Mouse (Mus musculus) lung, postnatal 0 days (tissue): ENCODE measurements around the gene Rbms1. TPM values are rescaled to one million over a fixed set of nuclear protein-coding genes. Genes with fewer than 3 reads are reported as not detected.

ENCODE experiments used
- ATAC-seq: fragments of 200-750 bp; cut with Nextera tagmentation; 2 replicates; pipeline ENCODE4 v1.8.0; 2017; ENCODE audit warnings: moderate library complexity
- DNase-seq: peaks from one replicate; pipeline ENCODE4 v3.0.0-alpha.2; 2016; ENCODE audit warnings: low spot score
- H3K27ac ChIP-seq: fragments of 300-500 bp; sonication (generic); 2 replicates; pipeline ENCODE4 v1.5.1; 2014; ENCODE audit warnings: antibody characterized with exemption, mild to moderate bottlenecking, low read length, mixed read lengths
- H3K27me3 ChIP-seq: fragments of 300-500 bp; sonication (generic); replicated peaks from 2 replicates; pipeline ENCODE4 v1.6.1; 2014; ENCODE audit warnings: low read length, mixed read lengths; ENCODE audit not compliant: insufficient read depth
- H3K36me3 ChIP-seq: fragments of 300-500 bp; sonication (generic); 2 replicates; pipeline ENCODE4 v1.6.1; 2014; ENCODE audit warnings: low read length, mixed read lengths; ENCODE audit not compliant: insufficient read depth
- H3K4me1 ChIP-seq: fragments of 300-500 bp; sonication (generic); 2 replicates; pipeline ENCODE4 v1.6.1; 2014; ENCODE audit warnings: antibody characterized with exemption, low read depth, low read length, mixed read lengths; ENCODE audit not compliant: insufficient read depth
- H3K4me2 ChIP-seq: fragments of 300-500 bp; sonication (generic); replicated peaks from 2 replicates; pipeline ENCODE4 v1.6.1; 2014; ENCODE audit warnings: low read depth, mild to moderate bottlenecking, low read length, moderate library complexity, mixed read lengths
- H3K4me3 ChIP-seq: fragments of 300-500 bp; sonication (generic); 2 replicates; pipeline ENCODE4 v1.5.1; 2014; ENCODE audit warnings: low read depth, low read length
- H3K9ac ChIP-seq: fragments of 300-500 bp; sonication (generic); replicated peaks from 2 replicates; pipeline ENCODE4 v1.6.1; 2014; ENCODE audit warnings: low read depth, mild to moderate bottlenecking
- H3K9me3 ChIP-seq: fragments of 300-500 bp; sonication (generic); 2 replicates; pipeline ENCODE4 v1.6.1; 2016; ENCODE audit warnings: low read length, mixed read lengths
- CTCF ChIP-seq: IDR thresholded peaks from 2 replicates; pipeline ENCODE4 v1.5.1; 2016; ENCODE audit warnings: antibody characterized with exemption, mild to moderate bottlenecking
- EP300 ChIP-seq: IDR thresholded peaks from 2 replicates; pipeline ENCODE4 v1.6.1; 2016; ENCODE audit warnings: antibody characterized with exemption, mild to moderate bottlenecking, control low read depth
- WGBS: fragments of 180-500 bp; shearing (Covaris S2); extraction: QIAGEN DNeasy Blood & Tissue Kit; methylation state at CpG from one replicate; pipeline ENCODE4 v1.1.7; 2014; 5-methylcytosine and 5-hydroxymethylcytosine counted together
- polyA plus RNA-seq: library from polyadenylated mRNA; unstranded; fragments of >200 nt; fragmentation: Nextera tagmentation; extraction: Ambion mirVana; gene quantifications from 2 replicates; pipeline ENCODE4 v1.2.1, GENCODE M21; 2015

Gene Rbms1
- polyA plus RNA-seq, 1 experiment from 2014 or later, result 156 TPM

DNA sequence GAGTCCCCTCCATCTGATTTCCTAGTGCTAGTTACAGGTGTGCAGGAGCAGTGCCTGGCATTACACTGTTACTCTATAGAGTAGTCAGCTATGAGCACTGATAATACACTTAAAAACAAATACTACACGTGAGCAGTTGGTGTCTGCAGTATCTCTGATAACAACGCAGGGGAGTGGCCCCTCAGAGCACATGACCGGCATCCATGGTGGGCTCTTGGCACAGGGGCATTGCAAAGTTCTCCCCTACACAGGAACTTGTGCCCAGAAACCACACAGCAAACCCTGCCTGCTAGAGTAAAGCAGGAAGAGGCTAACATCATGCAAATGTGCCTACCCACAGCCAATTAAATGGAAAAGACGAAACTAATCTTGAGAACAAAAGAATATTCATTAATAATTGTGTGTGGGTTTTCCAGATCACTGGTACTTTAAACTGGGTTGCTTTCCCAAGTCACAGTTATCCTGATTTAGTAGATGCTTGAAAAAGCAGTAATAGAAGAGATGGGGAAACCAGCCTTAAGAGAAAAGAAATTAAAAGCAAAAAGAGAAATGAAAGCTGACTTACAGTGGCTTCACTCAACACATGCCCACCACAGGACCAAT, 94.8 kb downstream of the Rbms1 start:
- ATAC-seq (no peak), DNase-seq (no peak)
- H3K27ac ChIP-seq, result no peak overlapping the region
- no peak for TF ChIP-seq EP300
- TF ChIP-seq CTCF, result no peak
- WGBS, result 64% methylated on average over 4 of the region's 4 CpGs
- H3K27me3 ChIP-seq, result no peaks in the 10 kb centered on the region
- no peak overlapping the region for H3K9ac ChIP-seq
- no peak overlapping the region for H3K4me2 ChIP-seq
- H3K4me3 ChIP-seq, result no peak overlapping the region
- no peaks in the 10 kb centered on the region for H3K9me3 ChIP-seq
- H3K36me3 ChIP-seq, result no peaks in the 10 kb centered on the region
- peaks cover 60% of the 10 kb centered on the region for H3K4me1 ChIP-seq

DNA sequence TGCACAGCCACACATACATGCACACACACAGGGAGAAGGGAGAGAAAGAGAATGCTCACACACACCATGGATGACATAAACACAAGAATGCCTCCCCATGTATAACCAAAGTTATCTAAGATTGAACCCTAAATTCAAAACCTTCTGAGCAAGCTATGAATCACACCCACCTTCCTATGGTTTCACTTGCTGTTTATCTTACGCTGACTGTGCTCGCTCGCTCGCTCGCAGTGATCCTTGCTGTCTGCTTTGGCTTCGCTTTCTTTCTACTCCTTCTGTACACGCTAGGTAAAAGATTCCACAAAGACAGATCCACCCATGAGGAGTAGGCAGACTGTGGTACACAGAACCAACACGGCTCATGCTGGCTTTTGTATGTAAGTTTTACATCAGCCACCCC, 95.7 kb downstream of the Rbms1 start:
- no peak overlapping the region for H3K4me2 ChIP-seq
- no peaks in the 10 kb centered on the region for H3K9me3 ChIP-seq
- no peak for DNase-seq
- H3K27me3 ChIP-seq, result no peaks in the 10 kb centered on the region
- ATAC-seq, result no peak
- H3K4me1 ChIP-seq, result peaks cover 56% of the 10 kb centered on the region
- TF ChIP-seq EP300 (no peak), CTCF (no peak)
- no peak overlapping the region for H3K27ac ChIP-seq
- H3K4me3 ChIP-seq, result no peak overlapping the region
- WGBS, result 90% methylated on average over 8 of the region's 8 CpGs
- H3K9ac ChIP-seq, result no peak overlapping the region
- no peaks in the 10 kb centered on the region for H3K36me3 ChIP-seq

DNA sequence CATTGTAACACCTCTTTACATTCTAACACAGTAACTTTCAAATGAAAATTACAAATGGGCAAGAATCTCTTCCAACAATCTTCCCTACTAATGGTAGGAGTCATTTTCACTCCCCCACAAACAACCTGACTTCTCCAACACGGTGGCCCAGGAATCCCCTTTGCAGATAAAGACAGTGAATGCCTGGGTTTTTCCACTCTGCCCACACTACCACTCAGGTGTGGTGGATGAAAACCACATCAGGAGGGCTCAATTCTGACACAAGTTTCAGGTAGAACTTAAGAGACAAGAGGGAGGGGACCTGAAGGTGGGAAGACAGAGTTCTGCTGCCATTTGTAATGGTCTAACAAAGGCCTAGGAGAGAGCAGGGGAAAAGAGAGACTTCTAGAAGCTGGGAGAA, 97.1 kb downstream of the Rbms1 start:
- WGBS, result 29% methylated on average over 1 of the region's 1 CpGs
- H3K9me3 ChIP-seq, result no peaks in the 10 kb centered on the region
- no peaks in the 10 kb centered on the region for H3K36me3 ChIP-seq
- H3K27ac ChIP-seq, result no peak overlapping the region
- H3K27me3 ChIP-seq, result no peaks in the 10 kb centered on the region
- DNase-seq (no peak), ATAC-seq (no peak)
- H3K4me2 ChIP-seq, result no peak overlapping the region
- H3K4me3 ChIP-seq, result no peak overlapping the region
- TF ChIP-seq CTCF, result no peak
- no peak for TF ChIP-seq EP300
- H3K4me1 ChIP-seq, result peaks cover 47% of the 10 kb centered on the region
- H3K9ac ChIP-seq, result no peak overlapping the region

DNA sequence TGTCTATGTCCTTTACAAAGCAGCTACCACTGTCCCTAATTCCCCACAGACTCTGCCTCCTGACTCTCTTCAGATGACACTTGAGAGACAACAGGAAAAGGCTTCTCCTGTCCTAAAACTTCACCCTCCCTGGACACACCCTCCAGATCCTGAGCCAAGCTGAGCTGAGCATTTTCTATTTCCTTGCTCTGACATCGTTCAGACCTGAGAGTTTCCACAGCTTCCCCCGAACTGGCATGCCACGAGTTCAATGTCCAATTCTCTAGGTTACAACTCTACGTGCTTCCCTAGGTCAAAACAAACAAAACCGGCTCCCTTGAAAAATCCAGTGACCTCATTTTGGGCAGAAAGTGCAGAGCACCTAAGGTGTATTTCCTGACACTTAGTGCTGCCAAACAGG, 98.0 kb downstream of the Rbms1 start:
- DNase-seq (peak; percentile 51), ATAC-seq (no peak)
- peak; percentile 11; the same call in 1 of the 2 replicates for TF ChIP-seq EP300
- TF ChIP-seq CTCF, result no peak
- Histone ChIP-seq H3K4me3 (no peak overlapping the region), H3K9ac (no peak overlapping the region), H3K9me3 (no peaks in the 10 kb centered on the region), H3K4me2 (no peak overlapping the region), H3K27me3 (no peaks in the 10 kb centered on the region), H3K4me1 (peaks cover 47% of the 10 kb centered on the region), H3K27ac (peak overlapping the region; percentile 73), H3K36me3 (no peaks in the 10 kb centered on the region)
- 6% methylated on average over 5 of the region's 5 CpGs for WGBS

DNA sequence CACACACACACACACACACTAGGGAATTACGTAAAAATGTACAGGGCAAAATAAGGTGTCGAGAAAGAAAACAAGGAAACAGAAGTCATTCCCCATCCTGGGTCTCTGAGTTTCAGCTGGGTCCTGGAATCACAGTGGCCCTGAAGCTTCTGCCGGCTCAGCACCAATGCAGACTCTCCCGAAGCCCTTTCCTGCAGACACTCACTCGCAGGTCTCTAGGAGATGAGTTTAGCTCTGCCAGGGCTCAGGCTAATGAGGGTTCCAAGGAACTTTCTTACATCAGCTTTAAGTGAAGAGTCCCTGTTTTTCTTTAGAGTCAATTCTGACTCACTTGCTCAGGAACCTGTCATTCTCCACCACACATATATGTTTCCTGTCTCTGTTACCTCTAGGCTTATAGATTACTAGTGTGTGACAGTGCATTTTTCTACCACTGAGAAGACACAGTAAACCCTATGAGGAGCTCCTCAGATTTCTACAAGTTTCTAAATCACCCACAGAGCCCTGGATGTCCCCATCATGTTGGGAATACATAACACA, 98.7 kb downstream of the Rbms1 start:
- Histone ChIP-seq H3K27me3 (no peaks in the 10 kb centered on the region), H3K4me1 (peaks cover 41% of the 10 kb centered on the region), H3K9ac (no peak overlapping the region), H3K36me3 (no peaks in the 10 kb centered on the region), H3K4me3 (no peak overlapping the region), H3K4me2 (no peak overlapping the region), H3K9me3 (no peaks in the 10 kb centered on the region), H3K27ac (peak overlapping the region; percentile 73)
- ATAC-seq (no peak), DNase-seq (no peak)
- WGBS, result 47% methylated on average over 5 of the region's 5 CpGs
- TF ChIP-seq EP300, result no peak
- no peak for TF ChIP-seq CTCF

DNA sequence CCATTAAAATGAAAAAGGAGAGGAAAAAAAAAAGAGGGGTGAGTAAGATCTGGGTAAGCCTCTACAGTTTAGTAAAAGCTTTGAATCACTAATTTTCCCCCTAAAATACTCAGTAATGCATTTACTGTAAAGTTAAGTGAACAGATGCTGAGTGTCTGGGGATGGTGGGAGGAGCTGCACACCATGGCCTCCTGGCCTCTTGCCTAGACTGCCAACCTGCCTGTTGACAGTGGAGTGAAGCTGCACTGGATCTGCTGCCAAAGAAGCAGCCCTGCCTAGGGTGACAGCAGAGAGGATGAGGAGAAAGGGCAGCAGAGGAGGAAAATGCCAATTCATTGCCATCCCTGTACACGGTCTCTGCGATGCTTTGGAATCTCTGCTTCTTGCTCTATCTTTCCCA, 99.2 kb downstream of the Rbms1 start:
- DNase-seq (no peak), ATAC-seq (peak; percentile 52)
- Histone ChIP-seq H3K9ac (no peak overlapping the region), H3K27me3 (no peaks in the 10 kb centered on the region), H3K36me3 (no peaks in the 10 kb centered on the region), H3K4me1 (peaks cover 36% of the 10 kb centered on the region), H3K9me3 (no peaks in the 10 kb centered on the region), H3K4me2 (no peak overlapping the region), H3K4me3 (no peak overlapping the region), H3K27ac (peak overlapping the region; percentile 73)
- TF ChIP-seq EP300, result no peak
- TF ChIP-seq CTCF, result no peak
- WGBS, result 28% methylated on average over 2 of the region's 2 CpGs
